Mouse (Mus musculus) megakaryocyte, embryonic 14.5 days (primary cell): ENCODE measurements at regions not wholly inside any gene's neighbourhood (a gene's known extent, or its start where the extent isn't known, plus 50 kb on each side); places are given as distances from the start of the nearest gene placed in this dataset.

Experiments
- FLI1 ChIP-seq: IDR thresholded peaks from 2 replicates; pipeline ENCODE4 v1.6.1; 2012; ENCODE audit warnings: low read length, inconsistent platforms, mixed read lengths
- GATA1 ChIP-seq: IDR thresholded peaks from 3 replicates; pipeline ENCODE4 v1.6.1; 2012; ENCODE audit warnings: mixed read lengths, low read length, inconsistent platforms, borderline replicate concordance

DNA sequence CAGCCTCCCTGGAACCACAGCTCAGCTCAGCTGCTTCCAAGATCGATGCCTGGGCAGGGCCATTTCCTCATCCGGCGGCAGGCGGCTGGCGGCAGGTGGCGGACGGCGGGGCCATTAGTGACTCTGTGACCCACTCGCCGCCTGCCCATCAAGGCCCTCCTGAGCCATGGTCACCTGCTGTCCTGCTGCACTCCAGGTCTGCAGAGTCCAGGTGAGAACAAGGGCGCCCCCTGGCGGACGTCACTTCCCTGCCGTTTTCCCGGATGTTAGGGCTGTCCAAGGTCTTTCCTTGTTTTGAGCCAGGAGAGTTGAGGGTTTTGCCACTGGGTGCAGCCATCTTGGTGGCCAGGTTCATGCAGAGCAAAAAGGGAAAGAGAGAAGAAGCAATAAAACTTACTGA is 134.7 kb downstream of the Katnal1 start:
- TF ChIP-seq GATA1: no peak
- TF ChIP-seq FLI1: no peak
